Mouse (Mus musculus): ENCODE results near the gene Kalrn. TPM values are rescaled to one million over a fixed set of nuclear protein-coding genes. Genes with fewer than 3 reads are reported as not detected.

Gene Kalrn
- polyA plus RNA-seq, 1 experiment = 278 TPM

DNA sequence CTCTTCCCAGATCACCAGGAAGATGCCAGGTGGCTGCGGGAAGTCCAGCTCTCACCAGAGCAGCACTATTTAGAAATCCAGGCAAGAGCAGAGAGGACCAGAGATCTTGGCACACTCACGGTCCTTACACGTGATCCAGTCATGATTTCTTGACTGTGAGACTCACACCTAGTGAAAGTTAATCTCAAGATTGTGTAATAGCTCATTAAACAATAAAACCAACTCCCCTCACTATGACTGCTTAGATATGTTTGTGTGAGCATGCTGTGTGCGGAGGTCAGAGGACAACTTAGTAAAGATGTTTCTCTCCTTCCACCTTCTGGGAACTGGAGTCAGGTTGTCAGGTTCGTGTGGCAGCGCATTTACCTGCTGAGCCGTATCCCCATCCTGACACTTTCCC is 453.5 kb downstream of the Kalrn start:
- Histone ChIP-seq H3K27ac (ENCODE audit: insufficient read depth, low read length) (no peak overlapping the region), H3K4me1 (ENCODE audit: control insufficient read depth, insufficient read depth, low read length) (peaks cover 8% of the 10 kb centered on the region), H3K4me3 (ENCODE audit: insufficient read depth, low read length) (no peak overlapping the region)
- TF ChIP-seq POLR2A (IDR thresholded peaks at IDR 0.05; ENCODE audit: extremely low read depth, insufficient read depth, low read length) = no peak
- no peak for TF ChIP-seq CTCF (IDR thresholded peaks at IDR 0.05; ENCODE audit: extremely low read depth, insufficient read depth, low read length)

DNA sequence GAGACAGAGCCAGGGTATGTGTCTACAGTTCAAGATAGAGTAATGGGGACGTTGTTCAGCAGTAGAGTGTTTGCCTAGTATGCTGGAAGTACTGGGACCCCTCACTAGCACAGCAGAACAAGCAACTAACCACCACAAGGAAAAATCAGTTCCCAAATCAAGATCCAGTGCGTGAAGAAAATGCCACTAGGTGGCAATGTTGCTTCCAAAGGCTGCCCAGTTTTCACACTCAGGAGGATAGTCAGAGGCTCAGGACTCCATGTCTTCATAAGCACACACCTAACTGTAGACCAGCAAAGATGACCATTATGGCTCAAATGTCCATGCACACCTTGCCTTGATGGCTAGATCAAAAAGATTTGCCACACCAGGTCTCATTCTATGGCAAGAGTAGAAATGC is 454.0 kb downstream of the Kalrn start:
- peak; percentile 76 for TF ChIP-seq CTCF (IDR thresholded peaks at IDR 0.05; ENCODE audit: extremely low read depth, insufficient read depth, low read length)
- TF ChIP-seq POLR2A (IDR thresholded peaks at IDR 0.05; ENCODE audit: extremely low read depth, insufficient read depth, low read length) = no peak
- no peak overlapping the region for H3K4me3 ChIP-seq (ENCODE audit: insufficient read depth, low read length)
- H3K4me1 ChIP-seq (ENCODE audit: control insufficient read depth, insufficient read depth, low read length) = peaks cover 8% of the 10 kb centered on the region
- no peak overlapping the region for H3K27ac ChIP-seq (ENCODE audit: insufficient read depth, low read length)

DNA sequence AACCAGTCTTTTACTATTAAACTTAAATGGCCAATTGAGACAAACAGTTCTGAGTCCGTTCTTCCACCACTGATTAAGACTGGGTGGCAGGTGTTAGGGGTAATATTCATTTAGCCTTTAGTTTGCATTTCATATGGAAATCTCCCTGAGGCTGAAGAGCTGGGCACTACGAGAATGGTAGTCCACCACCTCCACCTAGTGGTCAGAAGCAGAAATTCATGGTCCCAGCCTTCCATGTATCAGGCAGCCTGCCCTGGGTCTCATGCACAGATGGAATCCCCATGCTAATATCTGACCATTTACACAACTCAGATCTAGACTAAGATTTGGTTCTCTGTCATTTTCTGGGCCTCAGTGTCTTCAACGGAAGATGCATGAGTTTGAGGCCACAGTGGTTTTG is 458.7 kb downstream of the Kalrn start:
- Histone ChIP-seq H3K4me3 (ENCODE audit: insufficient read depth, low read length) (no peak overlapping the region), H3K4me1 (ENCODE audit: control insufficient read depth, insufficient read depth, low read length) (peaks cover 4% of the 10 kb centered on the region; the same call in 1 of the 2 replicates), H3K27ac (ENCODE audit: insufficient read depth, low read length) (no peak overlapping the region)
- TF ChIP-seq CTCF (IDR thresholded peaks at IDR 0.05; ENCODE audit: extremely low read depth, insufficient read depth, low read length) (peak; percentile 98), POLR2A (IDR thresholded peaks at IDR 0.05; ENCODE audit: extremely low read depth, insufficient read depth, low read length) (no peak)

DNA sequence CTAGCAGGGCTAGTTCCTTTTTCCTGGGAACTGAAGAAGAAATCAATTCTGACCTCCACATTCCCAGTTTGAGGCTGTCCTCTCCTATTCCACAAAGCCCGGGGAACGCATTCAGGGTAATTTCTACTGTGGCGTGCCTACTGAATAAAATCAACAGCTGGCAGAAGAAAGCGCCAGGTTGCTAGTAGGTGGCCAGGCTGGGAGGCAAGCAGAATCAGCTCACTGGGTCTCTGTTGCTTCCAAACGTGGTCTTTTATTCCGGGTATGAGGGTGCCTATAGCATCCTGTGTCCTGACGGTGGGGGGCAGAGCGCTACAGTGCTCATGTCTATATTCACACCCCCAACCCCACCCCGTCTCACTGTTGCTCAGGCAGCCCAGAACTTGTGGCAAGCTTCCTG is 460.2 kb downstream of the Kalrn start:
- TF ChIP-seq POLR2A (IDR thresholded peaks at IDR 0.05; ENCODE audit: extremely low read depth, insufficient read depth, low read length) = no peak
- H3K4me1 ChIP-seq (ENCODE audit: control insufficient read depth, insufficient read depth, low read length) = peaks cover 4% of the 10 kb centered on the region; the same call in 1 of the 2 replicates
- H3K27ac ChIP-seq (ENCODE audit: insufficient read depth, low read length) = no peak overlapping the region
- H3K4me3 ChIP-seq (ENCODE audit: insufficient read depth, low read length) = no peak overlapping the region

DNA sequence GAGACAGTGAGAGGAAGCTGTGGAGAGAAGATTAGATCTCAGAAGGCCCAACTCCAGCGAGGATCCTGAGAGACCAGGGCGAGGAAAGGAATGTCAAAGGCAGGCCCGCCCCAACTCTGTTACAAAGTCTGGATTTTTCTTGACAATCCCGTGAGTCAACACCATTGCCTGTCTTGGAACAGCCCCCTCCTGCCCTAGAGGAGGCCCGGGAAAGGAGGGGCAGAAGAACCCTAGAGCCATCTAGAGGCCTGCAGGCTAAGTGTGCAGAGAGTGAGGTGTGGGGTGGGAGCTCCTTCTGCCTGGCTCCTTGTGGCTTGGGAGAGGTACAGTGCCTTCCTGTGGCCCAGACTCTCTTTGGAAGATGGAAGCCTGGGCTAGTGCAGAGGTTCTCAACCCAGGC is 460.8 kb downstream of the Kalrn start:
- H3K4me3 ChIP-seq (ENCODE audit: insufficient read depth, low read length) = no peak overlapping the region
- H3K27ac ChIP-seq (ENCODE audit: insufficient read depth, low read length) = no peak overlapping the region
- H3K4me1 ChIP-seq (ENCODE audit: control insufficient read depth, insufficient read depth, low read length) = peaks cover 4% of the 10 kb centered on the region; the same call in 1 of the 2 replicates
- no peak for TF ChIP-seq POLR2A (IDR thresholded peaks at IDR 0.05; ENCODE audit: extremely low read depth, insufficient read depth, low read length)
- TF ChIP-seq CTCF (IDR thresholded peaks at IDR 0.05; ENCODE audit: extremely low read depth, insufficient read depth, low read length) = no peak

- Histone ChIP-seq H3K27ac (ENCODE audit: insufficient read depth, low read length) (no peak overlapping the region), H3K4me1 (ENCODE audit: control insufficient read depth, insufficient read depth, low read length) (0 out of 2 replicates have a peak, but pooled peaks cover 1% of the 10 kb centered on the region), H3K4me3 (ENCODE audit: insufficient read depth, low read length) (no peak overlapping the region)
- TF ChIP-seq POLR2A (IDR thresholded peaks at IDR 0.05; ENCODE audit: extremely low read depth, insufficient read depth, low read length) (no peak), CTCF (IDR thresholded peaks at IDR 0.05; ENCODE audit: extremely low read depth, insufficient read depth, low read length) (no peak)
These were observed 462.3 kb downstream of the Kalrn start for GRCm38 (mm10) chr16:34110840-34111625.

GRCm38 (mm10) chr16:34104427-34104826 is 468.9 kb downstream of the Kalrn start:
- H3K4me3 ChIP-seq (ENCODE audit: insufficient read depth, low read length) = no peak overlapping the region
- H3K27ac ChIP-seq (ENCODE audit: insufficient read depth, low read length) = no peak overlapping the region
- TF ChIP-seq POLR2A (IDR thresholded peaks at IDR 0.05; ENCODE audit: extremely low read depth, insufficient read depth, low read length) (no peak), CTCF (IDR thresholded peaks at IDR 0.05; ENCODE audit: extremely low read depth, insufficient read depth, low read length) (no peak)
- H3K4me1 ChIP-seq (ENCODE audit: control insufficient read depth, insufficient read depth, low read length) = peaks cover 5% of the 10 kb centered on the region; the same call in 1 of the 2 replicates

DNA sequence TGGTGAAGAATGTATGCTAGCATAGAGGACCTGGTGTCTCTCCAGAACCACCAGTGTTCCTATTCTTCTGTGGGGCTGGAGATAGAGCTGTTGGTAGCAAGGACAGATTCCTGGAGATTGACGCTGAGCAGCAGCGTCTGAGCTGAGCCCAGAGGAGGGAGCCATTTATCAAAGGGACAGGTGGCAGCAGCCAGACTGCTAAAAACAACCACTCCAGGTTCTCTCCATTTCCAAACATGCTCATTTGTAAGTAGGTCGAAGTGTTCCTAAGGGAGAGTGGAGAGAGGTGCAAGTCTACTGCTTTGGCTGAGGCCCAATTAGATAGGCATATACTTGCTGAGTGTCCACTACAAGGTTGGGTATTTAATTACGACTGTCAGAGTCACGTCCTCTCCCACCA is 470.6 kb downstream of the Kalrn start:
- Histone ChIP-seq H3K27ac (ENCODE audit: insufficient read depth, low read length) (no peak overlapping the region), H3K4me3 (ENCODE audit: insufficient read depth, low read length) (no peak overlapping the region), H3K4me1 (ENCODE audit: control insufficient read depth, insufficient read depth, low read length) (peaks cover 5% of the 10 kb centered on the region; the same call in 1 of the 2 replicates)
- TF ChIP-seq POLR2A (IDR thresholded peaks at IDR 0.05; ENCODE audit: extremely low read depth, insufficient read depth, low read length) (no peak), CTCF (IDR thresholded peaks at IDR 0.05; ENCODE audit: extremely low read depth, insufficient read depth, low read length) (no peak)

GRCm38 (mm10) chr16:34099795-34100194 is 473.5 kb downstream of the Kalrn start:
- TF ChIP-seq CTCF (IDR thresholded peaks at IDR 0.05; ENCODE audit: extremely low read depth, insufficient read depth, low read length) (no peak), POLR2A (IDR thresholded peaks at IDR 0.05; ENCODE audit: extremely low read depth, insufficient read depth, low read length) (no peak)
- Histone ChIP-seq H3K4me1 (ENCODE audit: control insufficient read depth, insufficient read depth, low read length) (peaks cover 5% of the 10 kb centered on the region; the same call in 1 of the 2 replicates), H3K27ac (ENCODE audit: insufficient read depth, low read length) (no peak overlapping the region), H3K4me3 (ENCODE audit: insufficient read depth, low read length) (no peak overlapping the region)

- Histone ChIP-seq H3K27ac (ENCODE audit: insufficient read depth, low read length) (no peak overlapping the region), H3K4me1 (ENCODE audit: control insufficient read depth, insufficient read depth, low read length) (no peaks in the 10 kb centered on the region), H3K4me3 (ENCODE audit: insufficient read depth, low read length) (peak overlapping the region; percentile 30)
- no peak for TF ChIP-seq CTCF (IDR thresholded peaks at IDR 0.05; ENCODE audit: extremely low read depth, insufficient read depth, low read length)
- peak; percentile 29; the same call in 1 of the 2 replicates for TF ChIP-seq POLR2A (IDR thresholded peaks at IDR 0.05; ENCODE audit: extremely low read depth, insufficient read depth, low read length)
These were observed 477.7 kb downstream of the Kalrn start for GRCm38 (mm10) chr16:34095548-34096141.
